Mouse (Mus musculus) C2C12 (cell line): ENCODE measurements around the gene Nedd9.

Experiments
- CTCF ChIP-seq: IDR thresholded peaks from one replicate; pipeline ENCODE4 v1.5.1; 2011; ENCODE audit not compliant: control insufficient read depth, insufficient read depth, insufficient read length
- MAX ChIP-seq: IDR thresholded peaks from one replicate; pipeline ENCODE4 v1.6.1; 2011; ENCODE audit warnings: mild to moderate bottlenecking, control low read depth

- TF ChIP-seq MAX (no peak), CTCF (no peak)
These were observed 5.0 kb upstream of the Nedd9 start for GRCm38 (mm10) chr13:41491981-41492702.
